Mouse (Mus musculus): ENCODE results near the gene Fam92a. TPM values are rescaled to one million over a fixed set of nuclear protein-coding genes. Genes with fewer than 3 reads are reported as not detected.
"Not testable (repeated sequence)": the region's sequence is repeated elsewhere in the genome, so short reads cannot be mapped to it uniquely, and the experiment has no call there.

Fam92a gene
- 10 to 100 TPM; 20.6 to 22.0 TPM for total RNA-seq (2021)
- long read RNA-seq, experiment 1, partial matches to known transcripts, result 0 of 1 reads
- long read RNA-seq, experiment 1, other reads (novel, unspliced or antisense), result 1 of 1 reads
- long read RNA-seq, experiment 2, partial matches to known transcripts, result 0 of 2 reads
- long read RNA-seq, experiment 2, other reads (novel, unspliced or antisense), result 2 of 2 reads

DNA sequence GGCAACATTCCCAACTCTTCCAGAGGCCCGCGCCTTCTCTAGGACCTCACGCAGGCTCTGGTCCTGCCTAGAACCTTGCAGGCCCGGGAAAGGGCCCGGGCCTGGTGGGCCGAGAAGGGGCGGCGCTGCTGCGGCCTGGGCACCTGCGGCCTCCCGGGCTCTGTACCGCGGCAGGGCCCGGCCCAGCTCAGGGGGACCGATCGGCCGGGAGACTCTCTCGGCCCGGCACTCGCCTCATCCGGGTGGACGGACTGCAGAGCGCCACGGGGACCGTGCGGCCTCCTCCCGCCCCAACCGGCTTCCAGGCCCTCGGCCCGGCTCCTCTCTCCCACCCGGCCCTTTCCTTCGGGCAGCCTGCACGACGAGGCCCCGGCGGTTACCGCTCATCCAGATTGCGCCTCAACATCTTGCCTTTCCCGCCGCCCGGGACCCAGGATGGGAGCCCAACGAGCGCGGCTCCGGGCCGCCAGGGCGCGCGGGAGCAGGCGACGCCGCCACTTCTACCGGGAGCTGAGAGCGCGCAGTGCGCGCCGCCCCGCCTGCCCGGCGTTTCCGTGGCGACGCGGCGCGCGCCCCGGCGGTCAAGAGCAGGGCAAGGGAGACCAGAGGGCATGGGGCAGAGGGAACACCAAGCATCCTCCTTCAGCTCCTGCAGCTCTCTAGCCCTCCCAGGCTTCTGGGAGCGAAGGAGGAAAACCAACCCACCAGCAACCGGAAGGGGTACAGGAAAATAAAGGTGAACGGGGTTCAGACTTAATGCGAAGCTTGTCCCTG is at the start of gene Fam92a:
Gene Fam92a, minus strand, starts transcription at position 698 of the 774 bp plus-strand sequence.
- intact Hi-C loops (cut with DNase I), result no loop called here
- peak; percentile 79 to 82 for DNase-seq

DNA sequence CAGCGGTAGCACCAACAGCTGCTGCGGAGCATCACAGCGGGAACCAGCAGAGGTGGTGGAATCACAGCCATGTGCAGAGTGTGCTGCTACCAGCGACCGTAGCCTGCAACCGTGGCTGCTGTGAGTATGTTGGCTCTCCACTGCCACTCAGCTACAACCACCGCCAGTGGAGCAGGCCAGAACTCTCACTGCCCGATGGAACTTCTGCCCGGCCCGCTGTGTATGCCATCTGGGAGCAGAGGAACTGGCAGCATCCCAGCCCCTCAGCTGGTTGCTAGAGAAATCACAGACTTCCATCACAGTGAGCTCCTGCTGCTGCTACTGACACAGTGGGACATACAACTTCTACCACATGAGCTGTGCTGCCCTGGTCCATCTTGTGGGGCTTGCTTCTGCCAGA is 7.2 kb upstream of the Fam92a start:
- intact Hi-C loops (cut with DNase I), result no loop called here
- no peak for DNase-seq

GRCm38 (mm10) chr4:12170986-12171317 is 863 bp downstream of the Fam92a start:
- DNase-seq, result no peak
- intact Hi-C loops (cut with DNase I), result no loop called here

DNA sequence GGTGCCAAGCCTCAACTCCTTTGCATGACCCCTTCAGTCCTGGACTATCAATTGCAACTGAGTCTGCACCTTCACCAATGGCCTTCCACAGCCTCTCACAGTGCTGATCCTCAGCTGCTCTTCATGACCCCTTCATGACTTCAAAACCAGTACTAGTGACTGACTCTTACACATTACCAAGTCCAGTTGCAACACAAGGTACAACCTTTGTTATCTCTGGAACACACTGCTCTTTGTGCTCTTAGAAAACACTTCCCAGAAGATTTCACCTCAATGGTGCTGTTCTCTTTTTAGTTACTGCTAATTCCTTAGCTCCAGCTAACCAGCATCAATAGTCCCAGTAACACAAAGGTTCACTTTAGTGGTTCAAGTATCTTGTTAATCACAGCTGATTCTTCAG is 24.2 kb downstream of the Fam92a start:
- no peak for DNase-seq
- intact Hi-C loops (cut with DNase I), result no loop called here

- intact Hi-C loops (cut with DNase I); DNase-seq: not testable (repeated sequence)
Observed at GRCm38 (mm10) chr4:12141516-12141915, 30.3 kb downstream of the Fam92a start.

- intact Hi-C loops (cut with DNase I), result not testable (repeated sequence)
- peak in 1 of 2 experiments; percentile 13 for DNase-seq
Observed at GRCm38 (mm10) chr4:12140592-12141062, 31.2 kb downstream of the Fam92a start.

- DNase-seq, result peak; percentile 71 to 74
- intact Hi-C loops (cut with DNase I), result not testable (repeated sequence)
Observed at GRCm38 (mm10) chr4:12140141-12140567, 31.7 kb downstream of the Fam92a start, which contains the start of gene Rbm12b1. TSS of gene Rbm12b1 (plus strand) at chr4:12140264.

Other genes with a start within 250 kb of the Fam92a start
- gene Gm10604, start 190.8 kb downstream of the Fam92a start, total RNA-seq (2021), result not detected
- 1 to 10 TPM; 8.7 to 9.1 TPM for gene Rbm12b2, start 82.6 kb downstream of the Fam92a start, total RNA-seq (2021)
- gene Rbm12b1, start 31.8 kb downstream of the Fam92a start, total RNA-seq (2021), result 1 to 10 TPM; 8.0 to 9.7 TPM